Mouse (Mus musculus): ENCODE data around the gene Pmp22.

DNA sequence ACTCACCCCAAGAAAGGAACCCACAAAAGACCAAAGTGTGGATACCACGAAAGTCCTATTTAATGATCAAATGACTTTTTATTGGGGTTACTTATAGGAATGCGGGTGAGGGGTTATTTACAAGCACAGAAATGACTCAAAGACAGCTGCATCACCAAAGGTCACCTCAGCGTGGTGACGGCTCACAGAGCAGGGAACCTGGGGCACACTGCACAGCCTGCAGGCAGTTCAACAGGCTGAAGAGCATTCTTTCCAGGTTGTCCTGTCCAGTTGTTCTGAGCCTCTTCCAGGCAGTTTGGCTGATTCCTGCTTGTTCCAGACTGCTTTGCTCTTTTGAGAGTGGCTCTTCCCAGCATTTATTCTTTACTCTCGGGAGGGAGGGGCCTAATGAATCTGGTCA, 12.1 kb upstream of the Pmp22 start:
- no peak for TF ChIP-seq POLR2AphosphoS2 (IDR thresholded peaks at IDR 0.05; ENCODE audit: low read length)
- no peak for TF ChIP-seq CHD2 (IDR thresholded peaks at IDR 0.05; ENCODE audit: low read length)
- no peak for TF ChIP-seq POLR2A (IDR thresholded peaks at IDR 0.05; ENCODE audit: control insufficient read depth in 1 of 2, insufficient read depth in 1 of 2, low read depth in 1 of 2, low read length in 2 of 2, poor library complexity in 1 of 2)
- no peak for TF ChIP-seq CTCF (IDR thresholded peaks at IDR 0.05 in 2 of 3, conservative IDR thresholded peaks at IDR 0.05 in 1 of 3; ENCODE audit: control insufficient read depth in 1 of 3, insufficient read depth in 1 of 3, low read depth in 2 of 3, low read length in 3 of 3, poor library complexity in 1 of 3, severe bottlenecking in 1 of 3)
- TF ChIP-seq KAT2A (conservative IDR thresholded peaks at IDR 0.05; ENCODE audit: low read depth, low read length) = no peak
- no peak for TF ChIP-seq UBTF (IDR thresholded peaks at IDR 0.05; ENCODE audit: borderline replicate concordance, insufficient read depth, low read depth, low read length)
